Mouse (Mus musculus): Measurements from ENCODE around the gene Hoxa6.
A peak's percentile ranks its signal among the peaks of the same experiment; 100 is the strongest.

Hoxa6 gene

DNA sequence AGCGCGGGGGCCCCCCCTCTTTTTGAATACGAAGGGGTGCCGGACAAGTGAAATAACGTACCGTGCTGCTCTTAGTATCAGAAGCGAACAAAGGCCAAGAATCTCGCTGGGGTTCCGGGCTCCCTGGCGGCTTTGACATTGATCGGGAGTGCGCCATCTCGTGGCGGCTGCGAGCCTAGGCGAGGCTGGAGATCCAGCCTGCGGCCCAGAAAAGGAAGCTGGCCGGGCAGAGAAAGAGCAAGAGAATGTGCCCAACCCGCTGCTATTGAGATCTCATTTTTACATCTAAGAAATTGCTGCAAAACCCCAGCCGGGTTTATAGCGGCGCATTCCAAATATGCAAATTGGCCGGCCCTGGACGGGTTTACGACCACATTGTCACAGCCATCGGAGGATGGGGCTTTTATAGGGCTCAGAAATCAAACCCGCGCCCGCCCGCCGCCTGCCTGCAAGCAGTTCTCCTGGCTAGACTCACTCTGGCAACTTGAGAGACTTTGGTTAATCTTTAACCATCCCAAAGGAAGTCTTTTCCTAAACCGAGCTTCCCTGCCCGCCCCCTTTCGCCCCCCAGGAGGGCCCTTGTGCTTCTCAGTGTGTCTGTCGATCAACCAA, 32.0 kb upstream of the Hoxa6 start, which contains the start of gene Hoxa10:
Gene Hoxa10 (minus strand): TSS at position 466 of the 612 bp plus-strand sequence.
- peak; percentile 25 for DNase-seq (ENCODE audit: low spot score)

DNA sequence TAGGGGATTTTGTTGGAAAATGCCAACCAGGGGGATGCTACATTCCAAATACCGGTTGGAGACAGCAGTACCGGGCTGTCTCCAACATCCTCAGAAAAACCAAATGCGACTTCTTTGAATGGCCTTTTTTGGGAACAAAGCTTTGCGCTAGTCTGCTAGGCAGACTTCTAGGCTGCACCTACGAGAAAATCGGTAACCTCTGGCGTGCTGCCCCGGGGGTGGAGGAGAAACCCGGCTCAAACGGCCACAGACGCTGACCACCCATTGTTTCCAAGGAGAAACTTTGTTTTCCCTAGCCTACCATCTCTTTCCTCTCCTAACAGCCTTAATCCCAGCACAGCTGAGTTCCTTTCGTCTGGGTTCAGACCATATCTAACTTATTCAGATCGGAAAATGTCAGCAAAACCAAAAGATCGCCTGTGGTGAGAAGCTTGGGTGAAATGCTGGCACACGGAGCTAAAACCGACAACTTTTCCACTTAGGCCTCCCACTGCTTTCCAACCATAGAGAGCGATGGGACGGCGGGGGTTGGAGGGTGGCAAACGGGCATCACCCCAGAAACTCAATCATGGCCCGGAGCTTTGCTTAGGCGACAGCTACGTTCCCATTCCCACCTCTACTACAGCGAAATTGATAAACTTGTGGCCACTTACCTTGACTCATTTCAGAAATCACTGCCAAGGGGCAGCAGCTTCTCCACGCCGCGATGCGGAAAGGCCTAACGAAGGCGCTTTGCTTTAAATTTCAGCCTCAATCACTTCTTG, 31.3 kb upstream of the Hoxa6 start:
- DNase-seq (ENCODE audit: low spot score), result no peak

DNA sequence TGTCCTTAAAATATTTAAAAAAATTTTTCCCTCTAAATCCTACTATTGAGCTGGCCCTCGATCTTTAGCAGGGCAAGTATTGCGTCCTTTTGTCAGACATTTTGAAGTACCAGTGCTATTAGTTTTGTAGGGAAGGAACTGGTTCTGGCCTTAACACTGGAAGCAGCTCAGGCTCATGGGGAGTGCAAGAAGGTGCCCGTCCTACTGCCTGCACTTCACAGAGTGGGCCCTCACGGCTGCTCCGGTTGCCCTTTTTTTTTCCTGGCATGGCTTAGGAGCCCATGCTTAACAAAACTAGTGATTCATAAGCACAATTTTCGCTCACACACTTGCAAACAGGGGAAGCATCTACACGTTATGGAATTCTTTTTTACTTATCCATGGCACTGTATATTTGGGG, 30.5 kb upstream of the Hoxa6 start:
- DNase-seq (ENCODE audit: low spot score), result no peak

DNA sequence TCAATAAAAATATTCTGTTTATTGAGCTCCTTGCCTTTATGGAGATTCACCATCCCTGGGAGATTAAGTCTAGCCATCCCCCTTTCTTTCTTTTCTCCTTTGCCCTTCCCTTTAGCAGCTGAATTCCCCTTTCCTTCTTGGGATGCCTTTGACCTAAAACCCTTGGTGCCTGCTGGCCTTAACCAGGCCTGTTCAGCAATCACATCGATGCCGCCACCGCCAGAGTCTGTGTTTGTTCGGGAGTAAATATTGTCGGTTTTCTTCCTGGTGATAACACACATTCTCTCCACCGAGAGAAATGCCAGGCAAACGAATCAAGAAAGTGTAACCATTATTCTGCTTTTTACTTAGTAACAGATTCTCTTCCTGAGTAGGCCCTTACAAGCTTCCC, 29.6 kb upstream of the Hoxa6 start:
- DNase-seq (ENCODE audit: low spot score), result no peak

DNA sequence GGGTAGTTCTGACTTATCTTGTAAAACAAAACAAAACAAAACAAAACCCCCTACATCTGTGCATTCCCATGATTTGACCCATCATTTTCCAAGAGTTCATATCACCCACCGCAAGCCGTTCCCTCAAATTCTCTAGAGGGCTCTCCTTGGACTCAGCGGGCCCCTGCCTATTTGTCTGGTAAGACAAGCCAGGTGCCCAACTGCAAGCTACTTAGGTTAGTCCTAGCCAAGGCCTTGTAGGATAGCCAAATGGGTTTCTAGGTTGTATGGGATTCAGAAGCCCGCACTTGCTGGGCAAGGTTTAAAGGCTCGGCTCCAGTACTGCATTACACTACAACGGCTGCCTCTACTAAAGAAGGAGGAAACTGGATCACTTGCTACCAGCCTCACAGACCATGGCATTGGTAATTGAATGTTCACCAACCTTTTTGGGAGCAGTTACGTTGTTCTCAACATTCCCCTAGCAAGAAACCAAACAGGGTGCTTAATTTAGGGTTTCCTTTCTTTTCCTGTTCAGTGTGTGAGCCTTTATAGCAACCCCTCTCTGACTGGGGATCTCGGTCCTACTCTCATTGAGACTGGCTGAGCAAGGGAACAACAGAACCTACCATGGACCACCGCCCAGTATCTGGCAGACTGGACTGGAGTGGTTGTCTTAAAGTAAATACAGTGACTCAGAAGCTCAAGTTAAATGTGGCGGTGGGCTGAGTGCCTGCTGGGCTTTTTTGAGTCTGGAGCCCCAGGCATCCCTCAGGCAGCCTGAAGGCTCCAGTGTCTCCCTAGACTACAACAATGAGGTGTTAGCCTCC, 29.0 kb upstream of the Hoxa6 start:
- no peak for DNase-seq (ENCODE audit: low spot score)

DNA sequence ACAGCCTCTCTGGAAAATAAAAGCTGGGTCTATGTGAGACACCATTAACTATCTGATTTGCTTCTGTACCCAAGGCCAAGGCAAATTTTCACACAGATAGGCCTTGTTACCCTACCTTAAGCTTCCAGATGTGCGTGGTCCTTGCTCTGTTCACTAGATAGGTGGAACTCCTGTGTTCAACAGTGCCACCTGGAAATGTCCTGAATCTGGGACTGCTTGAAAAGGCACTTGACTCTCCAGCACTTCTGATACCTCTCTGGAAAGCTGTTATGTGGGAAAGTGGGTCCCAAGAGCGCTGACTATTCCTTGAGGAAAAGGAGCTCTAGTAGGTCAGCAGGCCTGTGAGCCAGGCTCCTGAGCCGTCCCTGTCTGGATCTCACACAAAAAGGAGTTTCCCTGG, 28.3 kb upstream of the Hoxa6 start:
- DNase-seq (ENCODE audit: low spot score), result no peak

DNA sequence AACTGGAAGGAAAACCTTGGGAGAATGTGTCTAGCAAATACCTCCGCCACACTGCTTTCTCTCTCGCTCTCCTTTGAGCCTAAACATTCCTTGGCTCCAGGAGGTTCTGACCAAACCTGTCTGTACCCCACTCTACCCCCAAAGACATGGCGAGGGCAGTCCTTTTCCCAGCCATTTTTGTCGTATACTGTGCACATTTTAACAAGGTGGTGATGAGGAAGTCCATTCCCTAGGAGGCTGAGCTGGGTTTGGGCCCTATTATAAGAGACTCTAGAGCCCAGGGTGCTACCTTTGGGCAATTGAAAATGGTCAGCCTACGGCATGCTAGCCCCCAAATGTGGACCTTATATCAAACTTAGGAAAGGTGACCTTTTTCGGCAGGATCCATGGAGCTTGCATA, 27.3 kb upstream of the Hoxa6 start:
- no peak for DNase-seq (ENCODE audit: low spot score)

DNA sequence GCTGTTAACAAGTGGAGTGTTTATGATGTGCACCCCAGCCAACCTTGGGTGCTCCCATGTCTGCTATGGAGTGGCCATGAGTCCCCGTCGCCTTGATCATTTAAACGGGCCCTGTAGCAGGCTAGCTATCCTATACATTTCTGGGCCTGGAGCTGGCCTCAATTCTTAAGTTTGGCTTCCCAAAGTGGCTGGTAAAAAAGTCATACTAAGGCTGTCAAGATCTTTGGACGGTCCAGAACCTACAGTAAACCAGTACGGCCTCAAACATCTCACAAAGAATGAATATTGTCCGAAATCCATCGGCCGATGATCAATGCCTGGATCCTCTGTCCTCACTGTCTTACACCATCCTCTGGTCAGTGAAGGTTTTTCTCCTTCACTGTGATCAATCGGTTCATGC, 26.7 kb upstream of the Hoxa6 start:
- no peak for DNase-seq (ENCODE audit: low spot score)

DNA sequence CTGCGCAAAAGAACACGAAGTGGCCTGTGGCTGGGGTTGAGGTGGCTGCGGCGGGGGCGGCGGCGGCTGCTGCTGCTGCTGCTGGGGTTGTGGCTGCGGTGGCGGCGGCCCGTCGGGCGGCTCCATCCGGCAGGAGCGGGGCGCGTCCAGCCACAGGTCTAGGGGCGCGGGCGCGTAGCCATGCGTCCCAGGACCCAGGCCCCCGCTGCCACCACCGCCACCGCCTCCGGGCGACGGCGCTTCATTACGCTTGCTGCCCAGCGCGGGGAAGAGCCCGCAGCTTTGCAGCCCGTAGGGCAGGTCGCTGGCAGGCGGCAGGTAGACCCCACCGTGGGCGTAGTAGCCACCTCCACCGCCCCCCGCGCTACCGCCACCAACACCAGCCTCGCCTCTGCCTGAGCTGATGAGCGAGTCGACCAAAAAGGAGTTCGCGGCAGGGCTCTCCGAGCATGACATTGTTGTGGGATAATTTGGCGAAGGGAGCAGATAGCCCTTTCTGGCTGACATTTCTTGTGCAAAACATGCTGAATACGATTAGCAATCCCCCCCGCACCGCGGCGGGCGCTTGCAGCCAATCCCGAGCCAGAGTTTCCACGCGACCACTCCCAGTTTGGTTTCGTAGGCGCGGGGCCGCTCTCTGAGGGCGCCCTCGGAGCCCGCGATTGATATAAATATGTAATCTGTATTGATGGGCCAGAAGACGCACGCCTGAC, 26.1 kb upstream of the Hoxa6 start:
- no peak for DNase-seq (ENCODE audit: low spot score)

DNA sequence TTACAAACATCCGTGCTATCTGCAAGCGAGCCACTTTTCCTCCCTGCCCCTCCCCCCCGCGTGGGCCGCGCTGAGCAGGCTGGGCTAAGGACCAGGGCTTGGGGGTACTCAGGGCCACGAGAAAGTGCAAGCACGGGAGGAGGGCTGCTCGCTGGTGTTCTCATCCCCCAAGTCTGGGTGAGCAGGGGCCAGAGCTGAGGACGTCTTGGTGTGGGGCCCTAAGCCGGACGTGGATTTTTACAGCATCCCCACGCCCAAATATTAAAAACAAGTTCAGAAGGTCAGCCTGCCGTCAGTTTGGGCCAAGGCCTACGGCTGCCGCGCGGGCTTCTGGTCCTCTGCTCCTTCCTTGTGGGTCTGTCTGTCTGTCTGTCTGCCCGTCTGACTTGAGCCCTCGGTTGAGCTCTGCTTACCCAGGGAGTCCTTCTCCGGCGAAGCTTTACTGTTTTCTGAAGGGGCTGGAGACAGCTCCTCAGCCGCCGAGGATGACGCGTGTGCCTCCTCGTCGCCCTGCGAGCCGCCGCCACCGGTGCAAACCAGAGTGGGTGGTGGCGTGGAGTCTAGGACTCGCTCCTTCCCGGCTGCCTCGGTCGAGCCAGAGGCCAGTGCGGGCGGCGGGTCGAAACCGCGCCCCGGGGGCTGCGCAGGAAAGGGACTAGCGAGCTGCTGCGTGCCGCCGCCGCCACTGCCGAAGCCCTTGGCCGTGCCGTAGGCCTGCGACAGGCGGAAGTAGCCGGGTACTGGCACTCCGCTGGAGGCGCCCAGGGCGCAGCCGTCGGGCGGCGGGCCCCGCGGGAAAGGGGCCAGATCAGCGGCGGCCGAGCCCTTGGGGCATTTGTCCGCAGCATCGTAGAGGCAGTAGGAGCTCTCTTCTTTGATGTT, 25.3 kb upstream of the Hoxa6 start:
- DNase-seq (ENCODE audit: low spot score), result no peak

DNA sequence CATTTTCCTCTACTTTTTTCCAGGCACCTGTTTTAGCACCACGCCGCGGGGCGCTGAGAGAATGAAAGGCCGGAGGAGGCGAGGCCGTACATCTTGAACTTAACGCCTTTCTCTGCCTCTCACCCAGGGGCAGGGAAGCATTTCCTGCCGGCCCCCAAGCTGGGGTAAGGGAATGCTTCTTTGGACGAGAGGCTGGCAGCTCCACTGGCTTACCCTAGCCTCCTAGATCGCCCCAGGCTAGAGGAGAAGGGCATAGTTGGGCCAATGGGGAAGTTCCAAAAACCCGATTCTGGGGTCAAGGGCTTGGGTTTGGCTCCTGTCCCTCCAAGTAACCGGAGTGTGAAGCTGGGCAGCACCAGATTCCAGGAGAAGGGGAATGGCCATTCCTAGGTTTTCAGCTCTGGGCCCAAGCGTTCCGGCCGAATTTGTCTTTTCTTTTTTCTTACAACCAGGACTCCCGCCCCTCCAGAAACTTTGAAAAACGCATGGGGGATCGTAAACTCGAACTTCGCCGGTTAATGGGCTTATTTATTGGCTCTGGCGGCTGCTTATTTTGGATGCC, 24.5 kb upstream of the Hoxa6 start:
- DNase-seq (ENCODE audit: low spot score), result no peak

DNA sequence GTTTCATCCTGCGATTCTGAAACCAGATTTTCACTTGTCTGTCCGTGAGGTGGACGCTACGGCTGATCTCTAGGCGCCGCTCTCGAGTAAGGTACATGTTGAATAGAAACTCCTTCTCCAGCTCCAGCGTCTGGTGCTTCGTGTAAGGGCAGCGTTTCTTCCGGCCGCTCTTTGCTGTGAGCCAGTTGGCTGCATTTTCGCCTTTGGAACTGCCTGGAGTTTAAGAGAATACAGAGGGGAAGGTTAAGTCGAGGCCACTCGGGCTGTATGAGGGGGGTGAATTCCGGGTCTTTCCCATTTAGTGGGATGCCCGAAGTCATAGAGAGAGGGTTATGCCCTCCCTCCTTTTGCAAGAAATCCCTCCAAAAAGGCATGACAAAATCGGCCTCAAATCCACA, 24.0 kb upstream of the Hoxa6 start:
- DNase-seq (ENCODE audit: low spot score), result no peak

DNA sequence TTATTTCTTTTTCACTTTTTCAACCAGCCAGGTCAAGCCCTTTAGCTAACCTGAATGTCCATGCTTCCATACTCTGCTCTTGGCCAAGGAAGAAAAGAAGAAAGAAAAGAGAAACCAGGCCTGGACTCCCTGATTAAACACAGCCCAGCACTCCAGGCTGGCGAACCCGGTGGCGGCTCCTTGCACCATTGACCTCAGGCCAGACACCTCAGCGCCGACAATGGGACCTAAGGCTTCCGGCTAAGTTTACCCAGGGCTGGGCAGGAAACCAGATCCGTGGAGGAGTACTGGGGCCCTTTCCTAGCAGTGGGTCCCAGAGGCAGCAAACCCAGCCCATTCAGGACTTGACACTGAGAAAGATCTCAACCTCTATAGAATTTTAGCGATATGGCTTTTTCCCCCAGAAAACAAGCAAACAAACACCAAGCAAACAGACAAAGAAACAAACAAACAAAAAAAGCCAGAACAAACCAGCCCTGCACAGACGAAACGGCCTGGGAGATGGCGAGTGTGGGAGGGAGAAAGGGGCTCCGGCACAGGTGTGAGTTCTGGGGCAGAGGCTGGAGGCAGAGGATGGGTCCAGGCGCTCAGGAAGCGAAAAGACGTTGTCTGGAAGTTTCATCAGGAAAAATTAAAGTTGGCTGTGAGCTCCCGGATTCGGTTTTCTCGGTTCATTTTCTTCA, 23.5 kb upstream of the Hoxa6 start:
- DNase-seq (ENCODE audit: low spot score), result no peak

DNA sequence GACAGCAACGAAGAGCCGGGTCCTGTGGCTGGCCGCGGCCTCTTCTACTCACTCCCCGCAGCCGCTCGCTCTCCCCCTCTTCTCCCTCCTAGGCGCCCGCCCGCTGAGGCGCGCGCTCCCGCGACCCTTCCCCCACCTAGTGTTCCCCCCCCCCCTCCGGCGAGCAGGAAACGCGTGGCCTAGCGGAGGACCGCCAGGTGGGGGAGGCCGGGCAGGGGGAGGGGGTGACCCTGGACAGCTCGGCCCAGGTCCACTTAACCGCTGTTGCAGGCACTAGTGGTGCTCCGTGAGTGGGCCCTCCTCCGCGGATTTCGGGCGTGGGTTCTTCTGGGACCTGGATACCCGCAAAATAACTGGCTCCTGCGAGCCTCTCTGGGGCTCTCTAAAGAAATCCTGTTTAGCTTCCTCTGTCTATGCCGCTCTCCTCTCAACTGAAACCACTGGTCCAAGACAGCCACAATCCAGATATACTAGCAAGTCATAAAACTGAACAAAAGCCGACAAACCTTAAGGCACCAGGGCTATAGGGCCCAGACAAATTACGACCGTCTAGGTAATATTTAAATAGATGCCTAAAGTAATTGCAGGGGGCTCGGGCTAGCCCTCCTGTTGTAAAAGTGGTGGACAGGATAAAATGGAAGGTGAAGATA, 22.1 kb upstream of the Hoxa6 start, which contains the start of gene Hoxa9:
Gene Hoxa9 (minus strand): TSS at position 574 of the 650 bp plus-strand sequence.
- DNase-seq (ENCODE audit: low spot score), result no peak

DNA sequence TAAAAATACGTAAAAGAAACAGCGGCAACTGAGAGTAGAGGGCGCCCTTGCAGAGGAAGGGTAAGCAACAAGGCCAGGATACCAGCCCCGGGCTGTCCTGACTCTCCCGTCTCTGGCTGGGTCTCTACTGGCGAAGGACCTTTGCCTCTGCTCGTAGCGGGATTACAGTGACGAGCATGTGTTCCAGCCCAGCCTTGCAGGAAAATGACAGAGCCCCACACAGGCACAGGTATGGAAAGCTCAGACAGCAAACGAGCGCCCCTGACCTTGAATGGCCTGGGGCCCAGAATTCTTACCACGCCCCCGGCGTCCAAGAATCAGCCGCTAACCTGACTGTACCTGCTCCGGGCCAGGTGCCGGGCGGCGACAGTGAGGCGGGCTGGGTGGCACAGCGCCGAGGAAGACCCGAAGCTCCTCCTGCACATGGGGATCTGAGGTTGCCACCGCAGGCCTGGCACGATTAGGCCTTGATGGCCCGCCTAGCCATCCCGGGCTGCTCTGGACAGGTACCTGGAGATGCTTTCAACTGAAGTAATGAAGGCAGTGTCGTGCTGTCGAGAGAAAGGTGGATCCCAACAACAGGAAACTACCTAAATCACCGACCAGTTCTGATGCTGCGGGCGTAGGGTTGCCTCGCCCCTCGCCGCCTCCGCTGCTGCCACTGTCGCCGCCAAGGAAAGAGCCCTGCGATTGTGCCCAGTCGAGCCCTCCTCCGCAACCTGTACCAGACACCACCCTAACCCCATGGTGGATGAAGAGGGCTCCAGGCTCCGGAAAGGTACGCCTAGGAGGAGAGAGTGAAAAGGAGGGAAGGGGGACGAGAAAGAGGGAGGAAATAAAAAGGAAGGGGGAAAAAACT, 21.3 kb upstream of the Hoxa6 start:
- no peak for DNase-seq (ENCODE audit: low spot score)

DNA sequence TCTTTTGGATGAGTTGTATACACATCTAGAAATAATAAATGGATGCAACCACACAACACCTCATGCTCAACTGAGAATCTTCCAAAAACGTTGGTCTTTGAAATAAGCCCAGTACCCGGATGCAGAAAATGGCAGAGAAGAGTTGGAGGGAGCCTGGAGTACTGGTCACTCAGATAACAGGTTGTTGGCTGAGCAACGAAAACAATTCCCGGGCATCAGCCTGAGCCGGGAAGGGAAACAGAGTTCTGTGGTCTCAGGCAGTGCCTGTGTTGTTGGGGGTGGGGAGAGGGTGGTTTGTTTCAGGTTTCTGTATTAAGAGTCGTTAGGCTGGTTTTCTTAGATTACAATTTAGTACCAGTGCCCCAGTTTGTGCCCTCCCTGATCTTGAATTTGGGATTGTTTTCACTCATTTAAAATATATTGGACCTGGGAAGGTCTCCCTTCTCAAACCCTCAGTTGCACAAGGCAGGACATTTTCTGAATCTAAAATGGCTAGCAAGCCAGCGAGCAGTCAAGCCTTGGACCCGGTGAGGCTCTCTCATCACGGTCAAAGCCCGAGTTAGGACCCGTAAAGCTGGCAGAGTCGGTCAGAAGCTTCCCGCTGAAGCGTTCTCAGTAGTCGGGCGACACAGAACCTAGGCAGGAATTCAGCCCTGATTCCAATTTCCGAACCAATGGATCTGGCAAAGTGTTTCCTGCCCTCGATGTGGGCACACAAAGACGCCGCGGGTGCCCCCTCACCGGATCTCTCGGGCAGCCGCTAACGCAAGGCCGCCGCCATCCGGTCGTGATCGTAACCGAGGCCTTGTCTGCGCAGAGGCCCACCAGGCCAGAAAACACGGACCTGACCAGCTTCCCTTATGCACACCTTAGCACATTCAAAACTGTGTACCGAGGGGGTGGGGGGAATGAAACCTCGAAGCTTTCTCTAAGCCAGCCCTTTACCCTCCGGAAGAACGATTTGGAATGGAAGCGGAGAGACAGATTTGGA, 20.2 kb upstream of the Hoxa6 start:
- DNase-seq (ENCODE audit: low spot score), result no peak

DNA sequence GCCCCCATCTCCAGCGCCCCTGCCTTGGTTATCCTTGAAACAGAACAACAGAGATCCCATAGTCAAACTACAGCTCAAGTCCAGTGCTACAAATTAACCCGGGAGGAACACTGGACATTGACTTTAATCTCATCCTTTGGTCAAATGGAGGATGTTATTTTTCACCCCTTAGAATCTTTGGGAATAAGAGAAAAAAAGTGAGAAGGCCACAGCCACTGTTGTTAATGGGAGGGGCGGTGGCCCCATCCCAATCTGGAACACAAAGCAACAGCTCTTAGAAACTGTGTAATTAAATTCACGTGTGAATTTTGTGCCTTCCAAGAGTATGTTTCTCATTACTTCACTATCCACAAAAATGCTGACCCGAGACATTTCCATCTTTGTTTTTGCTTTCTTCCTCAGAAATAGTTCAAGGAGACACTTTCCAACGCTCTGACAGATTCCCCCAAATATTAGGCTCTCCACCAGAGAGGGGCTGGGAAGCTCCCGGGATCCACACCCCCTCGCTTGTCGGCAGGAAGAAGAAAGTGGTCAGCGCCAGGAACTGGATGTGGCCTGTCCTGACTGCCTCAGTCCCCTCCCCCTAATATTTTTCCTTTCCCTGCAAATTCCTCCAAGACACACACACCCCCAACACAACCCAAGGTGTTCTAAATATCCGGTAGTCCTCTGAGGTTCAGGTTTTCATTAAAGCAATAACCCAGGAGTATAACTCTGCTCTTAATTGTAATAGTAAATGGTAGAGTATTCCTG, 19.1 kb upstream of the Hoxa6 start:
- DNase-seq (ENCODE audit: low spot score), result no peak

Measured in c-Kit-positive CD71-positive TER-119-positive erythroid progenitor cells, embryonic 14.5 days (primary cell).